Mouse (Mus musculus): Measurements from ENCODE around the gene Endou. TPM values are rescaled to one million over a fixed set of nuclear protein-coding genes. Genes with fewer than 3 reads are reported as not detected.

Endou gene
- polyA plus RNA-seq, 1 experiment from 2014 or later: 0.19 TPM

- Histone ChIP-seq H3K4me3 (ENCODE audit: control insufficient read depth in 1 of 2, insufficient read depth in 1 of 2, low read depth in 1 of 2, low read length in 2 of 2) (no peak overlapping the region), H3K9me3 (ENCODE audit: control insufficient read depth, low read length) (no peaks in the 10 kb centered on the region), H3K4me1 (ENCODE audit: control insufficient read depth in 2 of 2, insufficient read depth in 2 of 2, low read length in 2 of 2) (peaks cover 53 to 68% of the 10 kb centered on the region in 2 experiments), H3K27ac (replicated peaks in 1 of 2; ENCODE audit: control insufficient read depth in 1 of 2, insufficient read depth in 1 of 2, low read depth in 2 of 2, low read length in 2 of 2) (no peak overlapping the region), H3K27me3 (ENCODE audit: control insufficient read depth, insufficient read depth, low read length) (no peaks in the 10 kb centered on the region), H3K9ac (ENCODE audit: low read length) (no peak overlapping the region), H3K4me2 (ENCODE audit: low read length) (no peak overlapping the region), H3K36me3 (ENCODE audit: control insufficient read depth, insufficient read depth, low read length) (peaks cover 28% of the 10 kb centered on the region)
- no peak for ATAC-seq (ENCODE audit: insufficient number of reproducible peaks, insufficient read depth, low FRiP score, low read depth)
- 95% methylated on average over 4 of the region's 4 CpGs for WGBS
These were observed 16.3 kb upstream of the Endou start for GRCm38 (mm10) chr15:97747486-97747885.

GRCm38 (mm10) chr15:97746748-97747147 lies 15.6 kb upstream of the Endou start:
- H3K27ac ChIP-seq (replicated peaks in 1 of 2; ENCODE audit: control insufficient read depth in 1 of 2, insufficient read depth in 1 of 2, low read depth in 2 of 2, low read length in 2 of 2): no peak overlapping the region
- H3K27me3 ChIP-seq (ENCODE audit: control insufficient read depth, insufficient read depth, low read length): no peaks in the 10 kb centered on the region
- no peak overlapping the region for H3K9ac ChIP-seq (ENCODE audit: low read length)
- H3K4me1 ChIP-seq (ENCODE audit: control insufficient read depth in 2 of 2, insufficient read depth in 2 of 2, low read length in 2 of 2): peaks cover 58 to 73% of the 10 kb centered on the region in 2 experiments
- H3K4me2 ChIP-seq (ENCODE audit: low read length): no peak overlapping the region
- ATAC-seq (ENCODE audit: insufficient number of reproducible peaks, insufficient read depth, low FRiP score, low read depth): no peak
- 85% methylated on average over 24 of the region's 24 CpGs for WGBS
- no peak overlapping the region for H3K4me3 ChIP-seq (ENCODE audit: control insufficient read depth in 1 of 2, insufficient read depth in 1 of 2, low read depth in 1 of 2, low read length in 2 of 2)
- peaks cover 28% of the 10 kb centered on the region for H3K36me3 ChIP-seq (ENCODE audit: control insufficient read depth, insufficient read depth, low read length)
- H3K9me3 ChIP-seq (ENCODE audit: control insufficient read depth, low read length): no peaks in the 10 kb centered on the region

GRCm38 (mm10) chr15:97746278-97746677 lies 15.1 kb upstream of the Endou start:
- Histone ChIP-seq H3K27me3 (ENCODE audit: control insufficient read depth, insufficient read depth, low read length) (no peaks in the 10 kb centered on the region), H3K27ac (replicated peaks in 1 of 2; ENCODE audit: control insufficient read depth in 1 of 2, insufficient read depth in 1 of 2, low read depth in 2 of 2, low read length in 2 of 2) (no peak overlapping the region), H3K9ac (ENCODE audit: low read length) (no peak overlapping the region), H3K36me3 (ENCODE audit: control insufficient read depth, insufficient read depth, low read length) (peaks cover 28% of the 10 kb centered on the region), H3K9me3 (ENCODE audit: control insufficient read depth, low read length) (no peaks in the 10 kb centered on the region), H3K4me1 (ENCODE audit: control insufficient read depth in 2 of 2, insufficient read depth in 2 of 2, low read length in 2 of 2) (peaks cover 59 to 72% of the 10 kb centered on the region in 2 experiments), H3K4me3 (ENCODE audit: control insufficient read depth in 1 of 2, insufficient read depth in 1 of 2, low read depth in 1 of 2, low read length in 2 of 2) (no peak overlapping the region), H3K4me2 (ENCODE audit: low read length) (no peak overlapping the region)
- ATAC-seq (ENCODE audit: insufficient number of reproducible peaks, insufficient read depth, low FRiP score, low read depth): no peak
- WGBS: 87% methylated on average over 10 of the region's 10 CpGs

GRCm38 (mm10) chr15:97745331-97745730 lies 14.2 kb upstream of the Endou start:
- peak overlapping the region in 1 of 2 experiments; percentile 27; a peak in 2 of 4 replicates for H3K27ac ChIP-seq (replicated peaks in 1 of 2; ENCODE audit: control insufficient read depth in 1 of 2, insufficient read depth in 1 of 2, low read depth in 2 of 2, low read length in 2 of 2)
- peak overlapping the region; percentile 32; the same call in 1 of the 2 replicates for H3K9ac ChIP-seq (ENCODE audit: low read length)
- H3K4me1 ChIP-seq (ENCODE audit: control insufficient read depth in 2 of 2, insufficient read depth in 2 of 2, low read length in 2 of 2): peaks cover 56 to 68% of the 10 kb centered on the region in 2 experiments
- no peaks in the 10 kb centered on the region for H3K9me3 ChIP-seq (ENCODE audit: control insufficient read depth, low read length)
- no peak for ATAC-seq (ENCODE audit: insufficient number of reproducible peaks, insufficient read depth, low FRiP score, low read depth)
- H3K4me2 ChIP-seq (ENCODE audit: low read length): no peak overlapping the region
- H3K27me3 ChIP-seq (ENCODE audit: control insufficient read depth, insufficient read depth, low read length): no peaks in the 10 kb centered on the region
- H3K36me3 ChIP-seq (ENCODE audit: control insufficient read depth, insufficient read depth, low read length): peaks cover 28% of the 10 kb centered on the region
- WGBS: 47% methylated on average over 10 of the region's 10 CpGs
- H3K4me3 ChIP-seq (ENCODE audit: control insufficient read depth in 1 of 2, insufficient read depth in 1 of 2, low read depth in 1 of 2, low read length in 2 of 2): no peak overlapping the region

- no peak overlapping the region for H3K4me2 ChIP-seq (ENCODE audit: low read length)
- peaks cover 52 to 64% of the 10 kb centered on the region in 2 experiments for H3K4me1 ChIP-seq (ENCODE audit: control insufficient read depth in 2 of 2, insufficient read depth in 2 of 2, low read length in 2 of 2)
- no peak overlapping the region for H3K4me3 ChIP-seq (ENCODE audit: control insufficient read depth in 1 of 2, insufficient read depth in 1 of 2, low read depth in 1 of 2, low read length in 2 of 2)
- no peaks in the 10 kb centered on the region for H3K27me3 ChIP-seq (ENCODE audit: control insufficient read depth, insufficient read depth, low read length)
- H3K9ac ChIP-seq (ENCODE audit: low read length): peak overlapping the region; percentile 32; the same call in 1 of the 2 replicates
- peak overlapping the region in 1 of 2 experiments; percentile 27; a peak in 1 of 4 replicates for H3K27ac ChIP-seq (replicated peaks in 1 of 2; ENCODE audit: control insufficient read depth in 1 of 2, insufficient read depth in 1 of 2, low read depth in 2 of 2, low read length in 2 of 2)
- H3K9me3 ChIP-seq (ENCODE audit: control insufficient read depth, low read length): no peaks in the 10 kb centered on the region
- ATAC-seq (ENCODE audit: insufficient number of reproducible peaks, insufficient read depth, low FRiP score, low read depth): no peak
- H3K36me3 ChIP-seq (ENCODE audit: control insufficient read depth, insufficient read depth, low read length): peaks cover 28% of the 10 kb centered on the region
- WGBS: 72% methylated on average over 10 of the region's 10 CpGs
These were observed 13.8 kb upstream of the Endou start for GRCm38 (mm10) chr15:97744930-97745329.

- peaks cover 25% of the 10 kb centered on the region for H3K36me3 ChIP-seq (ENCODE audit: control insufficient read depth, insufficient read depth, low read length)
- H3K9me3 ChIP-seq (ENCODE audit: control insufficient read depth, low read length): no peaks in the 10 kb centered on the region
- ATAC-seq (ENCODE audit: insufficient number of reproducible peaks, insufficient read depth, low FRiP score, low read depth): no peak
- H3K4me3 ChIP-seq (ENCODE audit: control insufficient read depth in 1 of 2, insufficient read depth in 1 of 2, low read depth in 1 of 2, low read length in 2 of 2): no peak overlapping the region
- H3K27ac ChIP-seq (replicated peaks in 1 of 2; ENCODE audit: control insufficient read depth in 1 of 2, insufficient read depth in 1 of 2, low read depth in 2 of 2, low read length in 2 of 2): no peak overlapping the region
- no peak overlapping the region for H3K9ac ChIP-seq (ENCODE audit: low read length)
- WGBS: 52% methylated on average over 12 of the region's 12 CpGs
- no peaks in the 10 kb centered on the region for H3K27me3 ChIP-seq (ENCODE audit: control insufficient read depth, insufficient read depth, low read length)
- H3K4me1 ChIP-seq (ENCODE audit: control insufficient read depth in 2 of 2, insufficient read depth in 2 of 2, low read length in 2 of 2): peaks cover 48 to 55% of the 10 kb centered on the region in 2 experiments
- no peak overlapping the region for H3K4me2 ChIP-seq (ENCODE audit: low read length)
These were observed 12.9 kb upstream of the Endou start for GRCm38 (mm10) chr15:97743961-97744525.

- Histone ChIP-seq H3K36me3 (ENCODE audit: control insufficient read depth, insufficient read depth, low read length) (peaks cover 20% of the 10 kb centered on the region), H3K4me1 (ENCODE audit: control insufficient read depth in 2 of 2, insufficient read depth in 2 of 2, low read length in 2 of 2) (peaks cover 40 to 47% of the 10 kb centered on the region in 2 experiments), H3K4me2 (ENCODE audit: low read length) (no peak overlapping the region), H3K9ac (ENCODE audit: low read length) (no peak overlapping the region), H3K4me3 (ENCODE audit: control insufficient read depth in 1 of 2, insufficient read depth in 1 of 2, low read depth in 1 of 2, low read length in 2 of 2) (no peak overlapping the region), H3K9me3 (ENCODE audit: control insufficient read depth, low read length) (no peaks in the 10 kb centered on the region), H3K27ac (replicated peaks in 1 of 2; ENCODE audit: control insufficient read depth in 1 of 2, insufficient read depth in 1 of 2, low read depth in 2 of 2, low read length in 2 of 2) (no peak overlapping the region), H3K27me3 (ENCODE audit: control insufficient read depth, insufficient read depth, low read length) (no peaks in the 10 kb centered on the region)
- WGBS: 81% methylated on average over 5 of the region's 5 CpGs
- ATAC-seq (ENCODE audit: insufficient number of reproducible peaks, insufficient read depth, low FRiP score, low read depth): no peak
These were observed 12.1 kb upstream of the Endou start for GRCm38 (mm10) chr15:97743210-97743609.

GRCm38 (mm10) chr15:97742600-97742999 lies 11.5 kb upstream of the Endou start:
- H3K9ac ChIP-seq (ENCODE audit: low read length): peak overlapping the region; percentile 13; the same call in 1 of the 2 replicates
- H3K27me3 ChIP-seq (ENCODE audit: control insufficient read depth, insufficient read depth, low read length): no peaks in the 10 kb centered on the region
- H3K4me1 ChIP-seq (ENCODE audit: control insufficient read depth in 2 of 2, insufficient read depth in 2 of 2, low read length in 2 of 2): peaks cover 36 to 42% of the 10 kb centered on the region in 2 experiments
- H3K9me3 ChIP-seq (ENCODE audit: control insufficient read depth, low read length): no peaks in the 10 kb centered on the region
- peaks cover 20% of the 10 kb centered on the region for H3K36me3 ChIP-seq (ENCODE audit: control insufficient read depth, insufficient read depth, low read length)
- H3K4me3 ChIP-seq (ENCODE audit: control insufficient read depth in 1 of 2, insufficient read depth in 1 of 2, low read depth in 1 of 2, low read length in 2 of 2): no peak overlapping the region
- no peak for ATAC-seq (ENCODE audit: insufficient number of reproducible peaks, insufficient read depth, low FRiP score, low read depth)
- H3K27ac ChIP-seq (replicated peaks in 1 of 2; ENCODE audit: control insufficient read depth in 1 of 2, insufficient read depth in 1 of 2, low read depth in 2 of 2, low read length in 2 of 2): peak overlapping the region; percentile 68 to 75
- H3K4me2 ChIP-seq (ENCODE audit: low read length): no peak overlapping the region
- 39% methylated on average over 4 of the region's 4 CpGs for WGBS
